Mouse (Mus musculus) megakaryocyte, embryonic 14.5 days (primary cell): ENCODE data around the gene Gm45261.

ENCODE experiments used
- FLI1 ChIP-seq: IDR thresholded peaks from 2 replicates; pipeline ENCODE4 v1.6.1; 2012; ENCODE audit warnings: low read length, inconsistent platforms, mixed read lengths
- GATA1 ChIP-seq: IDR thresholded peaks from 3 replicates; pipeline ENCODE4 v1.6.1; 2012; ENCODE audit warnings: mixed read lengths, low read length, inconsistent platforms, borderline replicate concordance

- TF ChIP-seq FLI1 (no peak), GATA1 (no peak)
These were observed 42.8 kb downstream of the Gm45261 start for GRCm38 (mm10) chr1:80418321-80419045.
